Mouse (Mus musculus) urinary bladder, postnatal 14 days (tissue): Measurements from ENCODE around the gene Rgs3.

Experiments
- DNase-seq: peaks from one replicate; pipeline ENCODE4 v3.0.0; 2021; ENCODE audit warnings: low spot score

Rgs3 gene

DNA sequence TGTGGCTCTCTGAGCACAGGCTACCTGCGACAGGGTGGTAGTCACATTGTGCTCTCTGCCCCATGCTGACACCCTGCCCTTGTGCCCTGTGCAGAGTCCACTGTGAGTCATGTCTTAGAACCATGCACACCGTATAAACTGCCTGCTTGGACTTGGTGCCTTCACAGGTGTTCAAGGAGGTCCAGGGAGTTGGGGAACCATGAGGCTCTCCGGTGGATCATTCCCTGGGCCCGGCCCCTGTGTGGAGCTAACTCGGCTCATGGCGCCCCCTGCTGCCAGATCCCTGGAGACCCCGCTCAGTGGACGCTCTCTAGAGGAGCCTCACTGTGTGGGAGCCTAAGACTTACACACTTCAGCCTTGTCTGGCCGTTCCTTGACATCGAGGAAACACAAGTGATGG, 134.2 kb downstream of the Rgs3 start:
- DNase-seq = peak; percentile 65

DNA sequence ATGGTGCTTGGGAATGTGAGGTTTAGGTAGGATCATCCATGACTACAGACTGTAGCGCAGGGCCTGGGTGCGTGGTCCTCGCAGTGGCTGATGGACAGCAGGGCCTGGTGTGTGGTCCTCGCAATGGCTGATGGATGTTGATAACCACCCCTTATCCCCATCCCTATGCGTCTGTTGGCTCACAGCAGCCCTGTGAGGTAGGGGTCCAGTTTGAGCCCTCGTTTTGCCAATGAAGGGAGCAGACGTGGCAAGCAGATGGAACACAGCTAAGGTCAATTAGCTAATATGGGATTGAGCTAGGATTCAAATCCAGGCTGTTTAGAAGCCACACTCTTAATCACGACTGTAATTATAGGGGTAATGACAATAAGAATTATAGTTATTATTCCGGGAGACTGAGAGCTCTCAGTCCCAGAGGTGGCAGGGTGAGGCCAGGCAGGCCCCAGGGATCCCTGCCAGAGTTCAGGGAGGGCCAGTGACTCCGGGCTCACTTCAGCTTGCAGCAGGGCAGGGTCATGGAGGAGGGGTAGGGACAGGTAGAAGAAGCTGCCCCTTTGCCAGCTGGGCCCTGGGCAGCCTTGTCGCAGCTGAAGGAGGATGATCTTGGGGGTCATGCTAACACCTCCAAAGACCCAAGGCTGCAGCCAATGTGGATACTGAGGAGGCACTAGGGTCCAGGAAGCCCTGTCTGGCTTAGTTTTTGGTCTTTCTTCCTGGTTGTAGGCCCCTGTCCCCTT, 135.2 kb downstream of the Rgs3 start:
- DNase-seq = no peak

DNA sequence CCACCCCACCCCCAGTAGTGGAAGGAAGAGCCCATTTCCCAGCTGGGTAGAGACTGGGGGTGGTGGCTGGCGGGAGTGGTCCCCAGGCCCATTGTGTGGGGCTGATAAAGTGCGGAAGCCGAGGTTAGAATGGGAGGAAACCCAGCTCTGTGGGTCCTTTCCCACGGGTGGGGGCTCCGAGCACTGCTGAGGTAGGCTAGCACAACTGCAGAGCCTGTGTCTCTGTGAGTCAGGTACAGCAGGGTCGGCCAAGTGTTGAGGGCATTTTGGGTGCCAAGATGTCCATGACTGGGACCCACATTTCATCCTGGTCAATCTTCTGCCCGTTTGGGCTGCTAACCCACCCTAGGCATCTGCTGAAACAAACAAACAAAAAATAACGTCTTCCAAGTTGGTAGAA, 135.9 kb downstream of the Rgs3 start:
- no peak for DNase-seq

DNA sequence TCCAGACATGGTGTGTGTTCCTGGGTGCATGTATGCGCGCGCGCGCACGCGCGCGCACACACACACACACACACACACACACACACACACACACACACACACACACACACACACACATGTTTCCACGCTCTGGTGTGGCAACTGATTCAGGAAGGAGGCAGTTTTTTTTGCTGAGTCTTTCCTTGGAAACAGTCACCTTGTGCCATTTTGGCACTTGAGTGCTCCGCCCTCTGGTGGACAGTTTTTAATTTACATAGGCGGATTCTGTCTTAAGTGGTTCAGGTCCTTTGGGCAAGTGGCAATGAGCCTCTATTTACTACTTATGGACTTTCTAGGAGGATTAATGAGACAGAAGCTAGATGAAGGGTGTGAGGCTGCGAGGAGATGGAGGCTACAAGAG, 136.3 kb downstream of the Rgs3 start:
- peak; percentile 75 for DNase-seq

DNA sequence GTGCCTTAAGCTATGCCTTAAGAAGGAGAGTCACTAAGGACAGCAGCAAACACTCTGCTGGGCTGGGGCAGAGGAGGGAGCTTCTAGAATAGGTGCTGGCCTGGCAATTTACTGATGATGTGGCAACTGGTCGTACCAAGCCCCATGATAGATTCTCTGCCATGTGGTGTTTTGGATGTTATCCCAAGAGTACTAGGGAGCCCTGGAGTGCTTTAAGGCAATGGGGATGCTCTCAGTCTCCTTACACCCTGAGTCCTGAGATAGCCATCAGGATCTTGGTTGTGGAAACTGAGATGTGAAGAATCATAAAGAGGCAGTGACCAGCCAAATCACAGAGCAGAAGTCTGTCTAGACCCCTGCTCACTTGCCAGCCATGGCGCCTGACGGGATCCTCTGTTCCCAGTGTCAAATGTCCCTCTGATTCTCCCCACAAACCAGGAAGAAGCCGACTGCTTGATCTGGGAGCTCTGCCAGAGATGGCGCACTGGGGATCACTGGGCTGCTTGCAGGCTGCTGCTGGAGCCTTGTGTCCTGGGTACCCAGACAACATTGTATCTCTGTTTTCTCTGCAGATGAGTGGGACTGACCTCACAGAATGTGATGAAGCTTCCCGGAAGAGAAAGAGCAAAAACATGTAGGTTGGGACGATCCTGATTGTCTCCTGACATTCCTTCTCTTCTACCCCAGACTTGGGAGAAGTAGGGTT, 137.2 kb downstream of the Rgs3 start:
- DNase-seq = peak; percentile 56

DNA sequence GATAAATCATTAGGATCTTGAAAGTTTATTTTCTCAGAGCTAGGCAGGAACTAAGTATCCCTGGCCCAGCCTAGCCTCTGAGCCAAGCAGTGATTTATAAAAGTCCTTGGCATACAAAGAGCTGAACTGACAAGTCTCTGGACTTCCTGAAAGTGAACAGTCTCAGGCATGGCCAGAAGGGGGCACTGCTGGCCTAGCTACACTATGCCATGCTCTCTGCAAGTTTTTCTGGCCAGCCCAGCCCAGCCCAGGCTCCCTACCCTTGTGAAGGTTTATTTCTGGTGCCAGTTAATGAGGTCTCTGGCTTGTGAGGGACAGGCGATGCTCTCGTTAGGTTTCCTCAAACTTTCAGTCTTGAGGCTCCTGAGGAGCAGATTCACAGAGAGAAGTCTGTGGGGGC, 137.8 kb downstream of the Rgs3 start:
- DNase-seq = peak; percentile 92

DNA sequence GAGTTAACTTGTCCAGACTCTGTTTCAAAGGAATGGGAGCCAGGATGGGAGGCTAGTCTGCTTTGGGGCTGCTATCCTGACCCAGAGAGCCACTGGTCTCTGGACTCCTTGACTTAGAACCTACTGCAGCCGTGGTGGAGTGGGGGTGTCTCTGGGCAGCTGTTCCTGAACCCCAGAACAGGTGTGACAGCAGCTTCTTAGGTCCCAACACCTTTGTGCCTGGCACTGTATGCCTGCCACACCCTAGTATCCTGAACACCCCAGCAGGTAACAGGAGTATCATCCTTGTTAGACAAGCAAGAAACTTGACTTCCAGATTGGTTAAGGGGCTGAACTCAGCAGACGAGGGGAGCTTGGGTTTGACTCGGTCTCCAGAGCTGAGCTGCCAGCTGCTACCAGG, 138.9 kb downstream of the Rgs3 start:
- no peak for DNase-seq

DNA sequence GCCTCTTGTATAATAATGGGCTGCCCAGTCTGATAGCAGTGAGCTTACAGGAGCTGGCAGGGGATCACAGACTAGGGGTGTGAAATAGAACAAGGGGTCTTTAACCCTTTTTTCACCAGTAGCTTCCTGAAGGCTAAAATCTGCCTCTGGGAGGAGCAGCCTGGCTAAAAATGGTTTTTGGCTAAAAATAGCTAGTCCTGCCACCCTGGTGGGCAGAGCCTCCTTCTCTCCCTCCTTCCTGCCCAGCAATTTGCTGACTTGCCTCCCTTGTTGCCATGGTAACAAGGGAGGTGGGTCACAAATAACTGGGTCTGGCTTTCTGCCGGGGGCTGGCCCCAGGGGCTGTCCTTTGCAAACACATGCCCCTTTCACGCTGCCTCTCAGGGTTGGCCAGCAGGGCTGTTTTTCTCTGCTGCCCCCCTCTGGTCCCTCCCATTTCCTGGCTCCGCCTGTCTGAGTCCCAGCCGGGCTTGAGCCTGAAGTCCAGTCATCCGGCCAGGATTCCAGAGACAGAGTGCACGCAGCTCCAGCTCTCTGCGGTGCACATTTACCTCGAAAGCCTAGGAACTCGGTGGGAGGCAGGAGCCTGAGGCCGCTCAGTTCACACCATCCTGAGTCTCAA, 139.7 kb downstream of the Rgs3 start:
- peak; percentile 90 for DNase-seq

DNA sequence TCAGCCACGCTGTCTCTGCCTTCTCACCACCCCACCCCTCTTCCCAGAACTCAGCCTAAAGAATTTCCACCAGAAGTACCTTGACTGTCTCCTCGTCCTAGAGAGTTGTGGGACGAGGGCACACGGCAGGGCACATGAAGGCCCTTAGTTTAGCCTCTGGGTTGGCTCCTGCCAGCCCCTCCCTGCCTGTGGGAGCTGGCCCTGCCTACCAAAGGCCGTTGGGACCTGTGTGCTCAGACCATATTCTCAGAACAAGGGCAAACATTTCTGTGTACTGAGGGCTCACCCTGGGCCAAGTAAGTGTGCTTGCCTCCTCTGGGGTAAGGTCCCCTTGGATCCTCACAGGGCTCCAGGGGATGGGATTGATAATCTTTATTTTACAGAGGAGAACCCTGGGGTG, 140.8 kb downstream of the Rgs3 start:
- no peak for DNase-seq

DNA sequence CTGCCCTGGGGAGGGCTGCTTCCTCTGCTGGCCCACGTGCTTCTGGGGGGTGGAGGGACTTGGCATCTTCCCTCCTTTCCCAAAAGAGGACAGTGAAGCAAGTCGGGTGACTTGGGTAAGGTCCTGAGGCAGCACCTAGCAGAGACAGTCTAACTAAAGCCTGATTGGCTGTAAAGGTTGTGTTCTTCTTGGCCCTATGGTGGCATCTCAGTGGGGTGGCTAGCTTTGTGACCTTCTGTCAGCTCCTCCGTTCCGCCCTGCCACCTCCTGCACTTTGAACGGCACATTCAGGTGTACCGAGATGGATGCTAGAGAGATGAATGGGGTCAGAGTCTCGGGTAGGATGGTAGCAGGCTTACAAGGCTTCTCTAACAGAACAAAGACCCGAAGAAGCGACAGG, 143.5 kb downstream of the Rgs3 start:
- no peak for DNase-seq

DNA sequence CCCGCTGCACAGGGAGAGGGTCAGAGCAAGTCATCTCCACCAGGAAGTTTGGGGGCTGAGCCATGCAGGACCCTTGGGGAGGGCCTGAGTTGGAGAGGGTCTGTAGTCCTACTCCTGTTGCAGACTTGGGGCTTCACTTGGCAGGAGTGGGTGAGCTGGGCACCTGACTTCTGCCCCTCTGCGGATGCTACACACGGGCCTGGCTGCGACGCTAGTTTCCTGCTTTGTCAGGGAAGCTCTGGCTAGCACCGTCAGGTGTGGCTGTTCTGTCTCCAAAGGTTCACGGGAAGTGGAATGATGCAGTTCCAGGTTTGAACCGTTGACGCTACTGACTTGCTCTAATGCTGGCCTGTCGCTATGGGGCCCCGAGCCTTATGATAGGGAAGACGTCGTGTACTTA, 144.6 kb downstream of the Rgs3 start:
- no peak for DNase-seq

DNA sequence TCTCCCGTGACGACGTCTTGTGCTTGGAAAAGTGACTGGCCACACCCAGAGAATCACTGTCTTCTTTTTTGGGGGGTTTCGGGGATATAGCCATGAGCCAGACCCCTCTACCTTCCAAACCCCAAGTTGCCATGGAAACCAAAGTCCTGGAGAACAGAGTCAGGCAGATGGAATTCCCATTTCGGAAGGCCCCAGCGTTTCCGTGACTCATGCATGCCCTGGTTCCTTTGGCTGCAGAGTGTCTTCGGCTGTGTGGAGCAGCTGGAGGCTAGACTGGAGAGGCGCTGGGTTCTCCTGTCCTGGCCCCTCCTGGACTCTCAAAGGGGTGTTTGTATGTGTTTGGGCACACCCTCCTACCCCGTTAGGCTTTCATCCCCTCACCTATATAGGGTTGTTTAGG, 145.4 kb downstream of the Rgs3 start:
- DNase-seq = no peak

DNA sequence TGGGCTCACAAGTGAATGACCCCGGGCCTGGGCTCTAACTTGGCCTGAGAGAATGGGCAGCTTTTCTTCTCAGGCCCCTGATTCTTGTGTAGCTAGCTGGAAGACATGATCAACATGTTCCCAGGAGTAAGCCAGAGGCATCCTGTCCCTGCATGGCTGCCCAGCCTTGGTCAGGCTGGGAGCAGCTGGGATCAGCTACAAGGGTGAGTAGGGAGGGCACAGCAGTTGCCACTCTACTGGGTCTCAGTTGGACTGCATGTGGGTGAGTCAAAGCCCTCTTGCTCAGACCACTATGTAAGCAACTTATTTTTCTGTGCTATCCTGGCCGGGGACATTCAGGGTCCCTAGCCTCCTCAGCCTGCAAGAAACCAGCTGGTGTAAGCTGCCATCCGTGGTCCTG, 146.1 kb downstream of the Rgs3 start:
- no peak for DNase-seq

DNA sequence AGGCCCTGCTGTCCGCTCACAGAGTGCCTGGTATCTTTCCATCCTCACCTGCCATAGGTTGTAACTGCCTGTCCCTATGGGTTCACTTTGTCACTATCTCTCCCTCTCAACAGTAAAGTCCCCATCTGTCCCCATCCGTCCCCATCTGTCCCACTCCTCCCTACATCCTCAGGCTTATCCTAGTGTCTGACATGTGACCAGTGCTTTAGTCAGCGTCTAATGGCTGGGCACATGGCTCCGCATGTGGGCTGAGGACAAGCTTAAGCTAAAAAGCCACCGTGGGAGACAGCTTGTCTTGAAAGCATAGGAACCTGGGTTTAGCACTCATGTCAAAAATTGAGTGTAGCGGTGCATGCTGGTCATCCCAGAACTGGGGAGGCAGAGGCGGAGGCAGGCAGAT, 148.4 kb downstream of the Rgs3 start:
- no peak for DNase-seq

DNA sequence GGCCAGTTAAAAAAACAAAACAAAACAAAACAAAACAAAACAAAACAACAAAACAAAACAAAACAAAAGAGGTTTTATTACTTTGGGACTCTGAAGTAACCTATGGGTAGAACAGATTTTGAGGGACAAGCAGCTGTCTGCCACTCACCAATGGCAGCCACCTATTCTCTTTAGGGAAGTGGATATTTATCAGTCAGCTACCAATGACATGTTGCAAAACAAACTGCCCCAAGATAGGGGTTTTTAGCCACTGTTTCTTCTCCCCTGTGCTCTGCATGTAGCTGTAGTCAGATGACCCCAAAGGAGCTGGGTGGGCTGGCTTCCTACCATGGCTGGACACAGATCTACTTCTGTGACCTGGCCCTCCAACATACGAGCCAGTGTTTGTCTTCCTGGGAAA, 149.3 kb downstream of the Rgs3 start:
- no peak for DNase-seq

DNA sequence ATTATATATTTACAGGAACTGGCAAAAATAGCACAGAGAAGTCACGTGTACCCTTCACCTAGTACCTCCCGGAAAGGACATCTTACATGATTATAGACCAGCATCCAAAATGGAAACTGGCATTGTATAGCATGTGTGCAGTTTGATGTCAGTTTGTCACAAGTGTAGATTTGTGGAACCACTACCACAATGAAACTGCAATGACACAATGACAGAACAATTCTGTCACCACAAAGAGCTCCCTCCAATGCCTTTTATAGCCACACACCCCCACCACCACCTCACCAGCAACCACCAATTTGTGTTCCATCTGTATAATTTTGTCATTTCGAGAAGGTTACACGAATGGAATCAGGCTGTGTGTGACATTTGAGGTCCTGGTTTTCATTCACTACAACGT, 149.8 kb downstream of the Rgs3 start:
- no peak for DNase-seq

DNA sequence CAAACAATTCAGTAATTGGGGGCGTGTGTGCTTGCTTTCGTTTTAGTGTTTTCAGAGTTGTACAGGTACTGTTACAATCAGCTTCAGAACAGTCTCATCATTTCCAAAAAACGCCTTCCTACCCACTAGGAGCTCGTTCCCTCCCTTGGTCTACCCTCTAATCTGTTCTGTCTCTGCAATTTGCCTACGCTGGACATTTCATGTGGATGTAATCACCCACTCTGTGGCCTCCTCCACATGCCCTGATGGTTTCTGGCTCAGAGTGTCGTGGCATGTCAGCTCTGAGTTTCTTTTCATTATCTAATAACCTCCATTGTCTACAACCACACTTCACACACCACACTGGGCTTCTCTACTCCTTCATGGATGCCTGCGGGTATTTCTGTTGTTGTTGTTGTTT, 151.5 kb downstream of the Rgs3 start:
- no peak for DNase-seq

DNA sequence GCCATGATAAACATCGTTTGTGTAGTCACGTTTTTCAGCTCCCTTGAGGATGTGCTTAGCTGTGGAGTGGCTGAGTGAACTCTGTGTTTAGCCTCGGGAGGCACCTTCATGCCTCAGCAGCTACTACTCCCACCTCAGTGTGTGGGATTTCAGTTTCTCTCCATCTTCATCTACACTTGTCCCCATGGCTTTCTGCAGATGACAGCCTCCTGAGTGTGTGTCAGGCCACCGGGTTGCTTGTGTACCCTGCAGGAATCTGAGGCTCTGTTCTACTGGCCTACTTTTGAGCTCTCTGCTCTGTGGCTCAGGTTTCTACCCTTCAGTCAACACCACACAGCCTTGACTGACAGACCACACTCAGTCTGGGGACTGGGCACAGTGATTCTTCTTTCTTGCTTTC, 151.9 kb downstream of the Rgs3 start:
- DNase-seq = no peak

DNA sequence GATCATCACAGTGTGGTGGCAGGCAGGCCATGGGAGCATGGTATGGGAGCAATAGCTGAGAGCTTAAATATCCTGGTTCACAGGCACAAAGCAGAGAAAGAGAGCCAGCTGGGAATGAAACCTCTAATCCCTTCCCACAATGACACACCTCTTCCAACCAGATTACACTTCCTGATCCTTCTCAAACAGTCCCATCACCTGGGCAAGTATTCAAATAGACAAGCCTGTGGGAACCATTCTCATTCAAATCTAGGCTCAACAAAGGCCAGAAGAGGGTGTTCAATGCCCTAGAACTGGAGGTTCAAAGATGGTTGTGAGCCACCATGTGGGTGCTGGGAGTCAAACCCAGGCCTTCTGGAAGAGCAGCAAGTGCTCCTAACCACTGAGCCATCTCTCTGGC, 161.2 kb downstream of the Rgs3 start:
- no peak for DNase-seq

DNA sequence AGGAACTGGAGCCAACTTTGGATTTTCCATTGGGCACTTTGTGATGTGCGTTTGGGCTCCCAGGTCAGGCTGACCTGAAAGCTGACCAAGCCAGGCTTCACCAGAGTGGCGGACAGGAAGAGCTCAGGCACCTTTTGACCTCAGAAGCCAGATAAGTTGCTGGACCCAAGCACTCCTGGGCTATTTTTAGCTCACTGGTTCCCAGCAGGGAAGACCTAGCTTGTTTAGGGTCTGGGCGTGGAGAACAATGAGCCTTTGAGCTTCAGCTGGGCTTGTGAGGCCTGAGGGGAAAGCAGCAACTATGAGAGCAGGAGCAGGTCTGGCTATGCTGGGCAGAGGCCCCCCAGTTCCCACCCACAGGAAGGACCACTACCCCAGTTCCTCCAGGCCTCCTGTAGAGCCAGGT, 162.4 kb downstream of the Rgs3 start:
- DNase-seq = no peak

DNA sequence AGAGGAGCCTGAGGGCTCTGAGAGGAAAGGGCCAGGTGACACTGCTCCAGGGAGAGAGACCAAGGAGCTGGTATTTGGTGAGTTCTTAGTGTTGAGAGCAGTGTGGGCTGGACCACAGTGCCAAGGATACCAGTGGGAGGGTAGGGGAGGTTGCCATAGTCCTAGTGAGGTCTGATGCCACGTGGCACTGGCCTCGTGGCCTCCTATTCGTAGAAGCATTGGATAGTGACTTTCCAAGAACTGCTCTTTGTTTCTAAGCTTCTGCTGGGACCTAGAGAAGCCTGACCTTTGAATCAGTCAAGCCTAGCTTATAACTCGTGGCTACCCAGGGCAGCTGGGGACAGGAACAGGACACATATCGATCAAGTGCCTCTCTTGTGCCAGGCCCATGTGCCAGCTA, 164.1 kb downstream of the Rgs3 start:
- no peak for DNase-seq

DNA sequence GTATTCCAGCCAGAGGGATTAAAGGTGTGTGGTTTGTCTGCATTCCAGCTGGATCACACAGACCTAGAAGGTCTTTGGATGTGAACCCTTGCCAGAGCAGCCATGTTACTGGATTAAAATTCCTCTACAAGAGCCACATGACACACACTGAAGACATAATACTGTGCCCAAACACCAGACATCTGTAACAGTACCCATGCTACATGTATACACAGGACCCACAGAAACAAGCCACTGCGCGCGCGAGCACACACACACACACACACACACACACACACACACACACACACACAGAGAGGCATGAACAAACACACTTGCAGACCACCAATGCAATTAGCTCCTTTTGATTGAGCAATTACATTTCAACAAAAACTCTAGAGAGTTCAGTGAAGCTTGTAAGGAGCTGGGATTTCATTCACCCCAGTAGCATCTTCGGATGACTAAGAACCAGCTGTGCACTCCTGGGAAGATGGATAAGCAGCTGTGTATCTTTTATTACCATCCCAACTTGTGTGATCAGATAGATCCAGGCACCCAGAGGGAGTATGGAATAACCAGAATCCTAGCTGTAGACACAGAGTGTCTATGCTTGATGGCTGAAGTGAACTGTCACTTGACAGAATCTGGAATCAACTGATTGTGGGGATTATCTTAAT, 166.8 kb downstream of the Rgs3 start:
- DNase-seq = no peak
